Mouse (Mus musculus) hindbrain, embryonic 10.5 days (tissue): ENCODE results near the gene Slc3a1. TPM values are rescaled to one million over a fixed set of nuclear protein-coding genes. Genes with fewer than 3 reads are reported as not detected.

Source experiments
- DNase-seq: peaks from one replicate; pipeline ENCODE4 v3.0.0-alpha.2; 2017; ENCODE audit warnings: low spot score
- H3K27ac ChIP-seq: fragments of 300-500 bp; sonication (generic); 2 replicates; pipeline ENCODE4 v1.5.1; 2016; ENCODE audit warnings: mild to moderate bottlenecking, moderate library complexity
- H3K27me3 ChIP-seq: fragments of 300-500 bp; sonication (generic); 2 replicates; pipeline ENCODE4 v1.6.1; 2016; ENCODE audit warnings: mild to moderate bottlenecking; ENCODE audit not compliant: poor library complexity, insufficient read depth, severe bottlenecking
- H3K36me3 ChIP-seq: fragments of 300-500 bp; sonication (generic); 2 replicates; pipeline ENCODE4 v1.6.1; 2016; ENCODE audit warnings: mild to moderate bottlenecking, moderate library complexity
- H3K4me1 ChIP-seq: fragments of 300-500 bp; sonication (generic); replicated peaks from 2 replicates; pipeline ENCODE4 v1.6.1; 2016; ENCODE audit warnings: mild to moderate bottlenecking
- H3K4me3 ChIP-seq: fragments of 300-500 bp; sonication (generic); 2 replicates; pipeline ENCODE4 v1.5.1; 2016; ENCODE audit warnings: mild to moderate bottlenecking, moderate library complexity
- H3K9me3 ChIP-seq: fragments of 300-500 bp; sonication (generic); 2 replicates; pipeline ENCODE4 v1.6.1; 2016; ENCODE audit warnings: mild to moderate bottlenecking, moderate library complexity
- WGBS: fragments of 180-500 bp; shearing (Covaris S2); methylation state at CpG from one replicate; pipeline ENCODE4 v1.1.7; 2016; 5-methylcytosine and 5-hydroxymethylcytosine counted together
- polyA plus RNA-seq: library from polyadenylated mRNA; unstranded; fragments of >200 nt; fragmentation: Nextera tagmentation; extraction: Ambion mirVana; gene quantifications from 2 replicates; pipeline ENCODE4 v1.2.1, GENCODE M21; 2016

Slc3a1 gene
- polyA plus RNA-seq, 1 experiment from 2014 or later, result 0.44 TPM

DNA sequence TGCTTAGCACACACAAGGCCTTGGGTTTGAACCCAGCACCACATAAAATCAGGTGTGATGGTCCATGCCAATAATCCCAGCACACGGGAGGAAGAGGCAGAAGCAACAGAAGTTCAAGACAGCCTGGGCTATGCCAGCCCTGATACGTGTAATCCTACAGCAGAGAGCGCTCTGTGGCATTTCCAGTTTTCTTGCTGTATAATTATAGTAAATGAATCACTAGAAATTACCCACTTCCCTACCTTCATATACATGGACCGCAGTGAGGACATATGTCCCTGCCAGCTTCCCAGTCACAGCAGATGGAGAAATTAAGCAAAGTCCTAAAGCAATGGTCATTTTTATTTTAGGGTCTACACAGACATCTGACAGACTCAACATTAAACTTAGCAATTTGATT is 45.9 kb downstream of the Slc3a1 start:
- H3K36me3 ChIP-seq, result peaks cover 82% of the 10 kb centered on the region

DNA sequence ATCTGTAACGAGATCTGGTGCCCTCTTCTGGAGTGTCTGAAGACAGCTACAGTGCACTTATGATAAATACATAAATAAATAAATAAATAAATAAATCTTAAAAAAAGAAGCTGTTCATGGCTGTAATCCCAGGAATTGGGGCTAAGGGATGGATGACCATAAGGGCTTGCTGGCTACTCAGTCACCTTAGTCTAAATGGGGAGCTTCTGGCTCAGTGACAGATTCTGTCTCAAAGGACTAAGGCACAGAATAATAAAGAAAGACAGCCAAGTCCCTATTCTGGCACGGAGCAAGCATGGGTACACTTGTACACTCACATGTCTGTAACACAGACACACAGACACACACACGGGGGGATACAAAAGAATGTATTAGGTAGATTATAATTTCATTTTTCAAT is 51.1 kb downstream of the Slc3a1 start:
- WGBS, result 94% methylated on average over 3 of the region's 3 CpGs

More for the DNA sequence above, 45.9 kb downstream of the Slc3a1 start:
- Histone ChIP-seq H3K4me1 (peaks cover 8% of the 10 kb centered on the region; the same call in 1 of the 2 replicates), H3K27ac (no peak overlapping the region), H3K9me3 (no peaks in the 10 kb centered on the region), H3K4me3 (no peak overlapping the region), H3K27me3 (no peaks in the 10 kb centered on the region)
- DNase-seq, result no peak
- WGBS, result 93% methylated on average over 4 of the region's 4 CpGs

DNA sequence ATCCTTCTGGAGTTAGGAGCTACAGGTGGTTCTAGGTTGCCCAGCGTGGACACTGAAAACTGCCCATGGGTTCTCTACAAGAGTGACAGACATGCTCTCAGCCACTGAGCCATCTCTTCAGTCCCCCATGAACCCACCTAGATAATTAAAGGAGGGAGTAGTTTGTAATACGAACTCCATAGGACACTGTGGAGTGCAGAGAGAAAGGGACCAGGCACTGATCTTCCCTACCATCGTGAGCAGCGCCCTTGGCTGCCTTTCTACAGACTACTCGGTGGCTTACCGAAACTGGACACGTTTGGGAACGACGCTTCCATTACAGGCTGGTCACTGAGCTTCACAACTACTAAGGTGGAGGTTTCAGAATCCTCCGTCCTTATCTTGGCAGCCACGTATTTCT is 52.6 kb downstream of the Slc3a1 start:
- H3K4me3 ChIP-seq, result no peak overlapping the region
- peaks cover 51% of the 10 kb centered on the region for H3K36me3 ChIP-seq
- no peak overlapping the region for H3K27ac ChIP-seq
- no peaks in the 10 kb centered on the region for H3K4me1 ChIP-seq
- H3K9me3 ChIP-seq, result no peaks in the 10 kb centered on the region
- no peak for DNase-seq
- H3K27me3 ChIP-seq, result no peaks in the 10 kb centered on the region
- 95% methylated on average over 11 of the region's 11 CpGs for WGBS

More for the DNA sequence above, 51.1 kb downstream of the Slc3a1 start:
- Histone ChIP-seq H3K27ac (no peak overlapping the region), H3K4me3 (no peak overlapping the region), H3K4me1 (no peaks in the 10 kb centered on the region), H3K36me3 (peaks cover 62% of the 10 kb centered on the region), H3K9me3 (no peaks in the 10 kb centered on the region), H3K27me3 (no peaks in the 10 kb centered on the region)
- DNase-seq, result no peak

DNA sequence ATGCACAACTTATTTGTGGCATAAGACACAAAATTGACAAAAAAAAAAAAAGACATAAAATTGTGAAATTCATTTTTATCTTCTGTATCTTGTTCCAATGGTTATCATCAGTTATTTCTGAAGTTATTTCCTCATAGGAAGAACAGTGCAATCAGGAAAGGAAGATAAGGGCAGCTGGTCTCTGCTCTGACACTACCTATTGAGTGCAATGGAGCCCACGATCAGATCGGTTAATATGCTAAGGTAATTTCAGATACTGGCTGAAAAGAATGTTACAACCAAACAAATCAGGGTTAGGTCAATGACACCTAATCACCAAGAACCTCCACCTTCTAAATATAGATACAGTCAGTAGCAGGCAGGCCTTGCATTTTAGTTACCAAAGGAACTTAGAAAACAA is 57.2 kb downstream of the Slc3a1 start:
- Histone ChIP-seq H3K27ac (no peak overlapping the region), H3K9me3 (no peaks in the 10 kb centered on the region), H3K4me1 (peaks cover 9% of the 10 kb centered on the region), H3K4me3 (no peak overlapping the region), H3K27me3 (no peaks in the 10 kb centered on the region), H3K36me3 (peaks cover 10% of the 10 kb centered on the region)
- WGBS, result 94% methylated on average over 2 of the region's 2 CpGs
- no peak for DNase-seq

DNA sequence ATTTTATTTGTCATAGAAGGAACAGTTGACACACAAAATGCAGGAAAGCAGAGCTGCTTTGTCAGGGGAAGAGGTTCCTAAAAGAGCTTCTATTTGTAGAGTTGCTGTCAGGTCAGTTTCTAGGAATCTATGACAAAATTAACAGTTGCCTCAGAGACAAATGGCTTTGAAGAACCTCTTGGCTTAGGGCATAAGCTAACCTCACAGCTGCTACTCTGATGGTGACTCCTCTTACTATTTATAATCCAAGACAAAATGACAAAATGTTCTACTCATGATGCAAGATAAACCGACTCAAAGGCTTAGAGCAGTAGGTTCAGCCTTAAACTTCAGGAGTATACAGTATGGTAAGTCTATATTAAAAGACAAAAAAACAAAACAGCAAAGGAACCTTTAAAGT is 58.3 kb downstream of the Slc3a1 start:
- no peak overlapping the region for H3K27ac ChIP-seq
- H3K4me1 ChIP-seq, result peaks cover 15% of the 10 kb centered on the region

DNA sequence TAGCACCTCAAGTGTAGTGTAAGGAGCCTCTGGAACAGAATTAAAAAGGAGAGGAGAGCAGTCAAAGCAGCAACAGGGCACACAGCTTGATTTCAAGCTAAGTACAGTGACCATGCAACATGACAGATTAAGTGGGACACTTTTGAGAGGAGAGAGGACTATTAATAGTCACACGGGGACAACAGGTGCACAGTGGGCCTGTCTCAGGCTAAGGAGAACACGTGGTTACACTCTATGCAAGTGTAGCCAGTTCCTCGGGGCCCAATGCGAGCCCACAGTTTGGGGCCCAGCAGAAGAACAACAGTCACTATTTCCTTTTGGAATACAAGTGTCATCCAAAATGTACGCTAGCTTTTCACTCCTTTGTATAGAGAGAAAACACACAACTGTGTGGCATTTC is 59.4 kb downstream of the Slc3a1 start:
- no peak for DNase-seq
- no peak overlapping the region for H3K27ac ChIP-seq
- H3K36me3 ChIP-seq, result 0 out of 2 replicates have a peak, but pooled peaks cover 2% of the 10 kb centered on the region
- no peaks in the 10 kb centered on the region for H3K27me3 ChIP-seq
- no peak overlapping the region for H3K4me3 ChIP-seq
- H3K9me3 ChIP-seq, result no peaks in the 10 kb centered on the region
- 93% methylated on average over 5 of the region's 5 CpGs for WGBS
- H3K4me1 ChIP-seq, result peaks cover 17% of the 10 kb centered on the region

More for the DNA sequence above, 58.3 kb downstream of the Slc3a1 start:
- 90% methylated on average over 1 of the region's 1 CpGs for WGBS
- no peak for DNase-seq
- Histone ChIP-seq H3K27me3 (no peaks in the 10 kb centered on the region), H3K9me3 (no peaks in the 10 kb centered on the region), H3K36me3 (0 out of 2 replicates have a peak, but pooled peaks cover 2% of the 10 kb centered on the region), H3K4me3 (no peak overlapping the region)

DNA sequence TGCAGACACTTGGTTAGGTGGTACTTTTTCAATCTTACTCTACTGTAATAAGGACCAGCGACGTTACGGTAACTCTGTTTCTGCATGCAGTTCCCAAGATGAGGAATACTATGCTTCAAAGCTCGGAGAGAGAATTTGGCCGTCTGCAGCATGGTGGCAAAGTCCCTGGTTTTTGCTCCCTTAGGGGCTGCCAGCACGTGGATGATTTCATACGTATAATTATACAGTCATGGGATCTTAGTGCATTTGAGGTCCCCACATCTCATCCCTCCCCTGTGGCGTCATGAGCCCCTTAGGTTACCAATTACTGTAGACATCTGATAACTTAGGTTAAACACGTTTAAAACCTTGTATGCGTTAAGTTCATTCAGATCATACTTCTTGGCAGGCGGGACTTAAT is 60.2 kb downstream of the Slc3a1 start:
- Histone ChIP-seq H3K36me3 (no peaks in the 10 kb centered on the region), H3K27ac (no peak overlapping the region), H3K9me3 (no peaks in the 10 kb centered on the region), H3K4me1 (peaks cover 17% of the 10 kb centered on the region), H3K27me3 (no peaks in the 10 kb centered on the region), H3K4me3 (no peak overlapping the region)
- WGBS, result 91% methylated on average over 11 of the region's 11 CpGs
- no peak for DNase-seq

DNA sequence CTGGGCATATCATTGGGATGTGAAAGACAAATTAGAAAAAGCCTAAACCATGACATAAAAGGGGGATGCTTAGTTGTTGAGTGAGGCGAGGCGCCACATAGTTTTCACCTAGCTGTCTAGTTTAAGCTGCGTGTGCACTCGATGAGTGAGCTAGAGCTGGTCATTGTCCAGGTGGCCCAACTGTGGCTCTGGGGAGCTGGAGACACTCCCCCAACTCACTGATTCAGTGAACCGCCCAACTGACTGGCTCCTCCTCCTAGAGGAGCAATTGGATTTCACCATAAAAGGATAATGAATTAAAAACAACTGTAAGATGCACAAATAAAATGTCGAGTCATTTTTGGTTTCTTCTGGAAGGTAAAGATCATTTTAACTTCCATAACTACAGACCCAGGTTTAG is 60.8 kb downstream of the Slc3a1 start:
- DNase-seq, result no peak
- no peaks in the 10 kb centered on the region for H3K9me3 ChIP-seq
- peak overlapping the region; percentile 89 for H3K4me3 ChIP-seq
- H3K27ac ChIP-seq, result no peak overlapping the region
- H3K27me3 ChIP-seq, result no peaks in the 10 kb centered on the region
- WGBS, result 50% methylated on average over 6 of the region's 6 CpGs
- H3K36me3 ChIP-seq, result no peaks in the 10 kb centered on the region
- H3K4me1 ChIP-seq, result peaks cover 17% of the 10 kb centered on the region

DNA sequence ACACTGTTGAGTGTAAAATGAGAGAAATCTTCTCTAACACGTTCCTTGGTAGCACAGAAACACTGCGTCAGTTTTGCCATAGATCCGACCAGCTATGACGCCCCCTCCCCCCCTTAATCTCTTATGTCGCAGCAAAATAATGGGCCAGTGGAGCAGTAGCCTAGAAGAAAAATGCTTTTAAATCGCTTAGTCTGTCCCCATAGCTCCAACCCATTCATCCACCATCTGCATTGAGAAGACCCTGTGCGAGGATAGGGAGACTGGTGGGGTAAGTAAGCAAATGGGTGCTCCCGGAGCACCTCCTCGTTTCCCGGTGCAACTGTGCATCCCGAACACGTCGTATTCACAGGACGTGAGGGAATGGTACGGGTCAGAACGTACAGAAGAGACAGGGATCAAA is 61.4 kb downstream of the Slc3a1 start:
- DNase-seq, result no peak
- Histone ChIP-seq H3K4me1 (peaks cover 17% of the 10 kb centered on the region), H3K36me3 (no peaks in the 10 kb centered on the region), H3K27me3 (no peaks in the 10 kb centered on the region), H3K27ac (peak overlapping the region; percentile 92), H3K4me3 (peak overlapping the region; percentile 89), H3K9me3 (no peaks in the 10 kb centered on the region)
- 1% methylated on average over 16 of the region's 16 CpGs for whole genome bisulfite sequencing

DNA sequence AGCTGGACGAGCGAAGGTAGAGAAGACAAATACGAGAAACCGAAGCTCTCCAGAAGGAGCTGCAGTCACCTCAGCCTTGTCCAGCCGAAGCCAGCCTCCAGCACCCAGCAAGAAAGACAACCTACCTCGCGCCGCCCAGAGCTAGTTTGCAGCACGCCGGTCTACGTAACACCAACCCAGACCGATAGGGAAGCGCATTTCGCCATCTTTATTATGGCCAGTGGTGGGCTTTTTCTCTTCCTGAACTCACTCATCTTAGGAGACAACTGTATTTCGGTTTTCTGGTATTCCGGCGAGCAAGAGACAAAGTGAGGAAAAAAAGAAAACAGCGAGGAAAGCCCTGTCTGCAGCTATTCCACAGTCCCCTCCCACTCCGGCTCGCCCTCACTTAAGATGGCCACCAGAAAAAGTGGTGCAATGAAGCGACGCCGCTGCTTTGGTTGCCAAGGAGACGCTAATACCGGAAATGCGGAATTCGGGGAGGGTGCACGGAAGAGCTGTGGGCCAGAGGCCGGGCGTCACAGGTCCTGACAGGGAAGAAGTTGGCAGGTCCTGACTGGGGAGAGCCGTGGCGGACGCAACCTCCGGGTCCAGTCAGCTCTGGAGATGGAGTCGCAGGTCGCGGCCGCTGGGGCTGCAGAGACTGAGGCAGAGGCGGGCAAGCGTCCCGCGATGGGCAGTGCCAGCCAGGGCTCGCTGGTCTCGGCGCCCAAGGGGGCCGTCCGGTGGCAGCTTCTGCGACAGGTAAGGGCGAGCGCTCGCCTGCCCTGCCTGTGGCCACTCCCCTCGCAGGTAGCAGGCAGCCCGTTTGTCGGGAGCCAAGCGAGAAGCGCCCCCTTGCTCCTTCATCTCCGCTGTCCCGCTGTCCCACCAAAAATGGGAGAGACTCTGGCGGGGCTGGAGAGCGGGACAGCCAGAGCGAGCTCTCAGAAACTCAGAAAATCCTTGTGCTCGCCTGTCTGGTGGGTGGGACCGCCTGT is 62.2 kb downstream of the Slc3a1 start, which contains the start of the genes Prepl and Camkmt:
TSS of gene Prepl (minus strand) at position 122 of the 980 bp plus-strand sequence.
TSS of gene Camkmt (plus strand) at position 433 of the 980 bp plus-strand sequence.
- Histone ChIP-seq H3K4me3 (peak within 1 kb of the TSS; percentile 89), H3K27me3 (no peaks in the 10 kb centered on the region), H3K36me3 (no peaks in the 10 kb centered on the region), H3K27ac (peak within 1 kb of the TSS; percentile 92), H3K9me3 (no peaks in the 10 kb centered on the region), H3K4me1 (peaks cover 17% of the 10 kb centered on the region)
- DNase-seq, result peak; percentile 97
- under 1% methylated on average over 63 of the region's 63 CpGs for WGBS

DNA sequence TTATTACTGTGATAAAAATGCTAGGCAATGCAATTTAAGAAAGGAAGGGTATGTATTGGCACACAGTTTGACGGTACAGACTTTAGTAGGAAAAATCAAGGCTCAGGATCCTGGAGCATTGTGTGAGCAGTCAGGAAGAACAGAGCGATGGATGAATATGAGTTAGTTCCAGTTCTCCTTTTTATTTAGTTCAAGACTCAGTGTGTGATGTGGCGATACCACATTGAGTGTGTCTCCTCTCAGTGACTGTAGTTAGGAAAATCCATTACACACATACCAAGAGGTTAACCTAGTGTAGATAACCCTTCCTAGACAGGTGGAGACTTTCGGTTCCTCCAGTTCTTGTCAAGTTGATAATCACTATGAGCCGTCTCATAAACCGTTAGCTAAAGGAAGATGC is 63.6 kb downstream of the Slc3a1 start:
- no peak for DNase-seq
- no peak overlapping the region for H3K27ac ChIP-seq
- WGBS, result 94% methylated on average over 6 of the region's 6 CpGs
- H3K36me3 ChIP-seq, result 0 out of 2 replicates have a peak, but pooled peaks cover 4% of the 10 kb centered on the region
- H3K9me3 ChIP-seq, result no peaks in the 10 kb centered on the region
- peaks cover 17% of the 10 kb centered on the region for H3K4me1 ChIP-seq
- H3K27me3 ChIP-seq, result no peaks in the 10 kb centered on the region
- H3K4me3 ChIP-seq, result peak overlapping the region; percentile 89

DNA sequence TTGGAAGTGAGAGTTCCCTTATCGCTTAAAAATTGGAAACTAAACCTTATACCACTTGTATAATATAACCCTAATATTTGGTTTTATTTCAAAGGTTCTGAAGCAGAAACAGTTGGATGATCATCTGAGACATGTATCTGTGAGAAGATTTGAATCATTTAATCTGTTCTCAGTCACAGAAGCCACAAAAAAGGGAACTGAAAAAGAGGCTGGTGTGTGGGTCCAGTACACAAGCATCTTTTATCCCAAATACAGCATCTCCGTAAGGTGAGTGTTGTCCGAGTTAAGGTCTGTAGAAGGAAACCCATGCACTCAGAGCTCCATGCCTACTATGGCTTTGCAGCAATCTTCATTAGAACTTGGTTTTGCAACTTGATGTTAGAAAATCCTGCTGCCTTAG is 68.2 kb downstream of the Slc3a1 start:
- H3K9me3 ChIP-seq, result peaks cover 16% of the 10 kb centered on the region; the same call in 1 of the 2 replicates
- H3K27ac ChIP-seq, result no peak overlapping the region
- WGBS, result 95% methylated on average over 3 of the region's 3 CpGs
- no peak for DNase-seq
- H3K27me3 ChIP-seq, result peaks cover 7% of the 10 kb centered on the region; the same call in 1 of the 2 replicates
- peaks cover 40% of the 10 kb centered on the region for H3K36me3 ChIP-seq
- H3K4me1 ChIP-seq, result peaks cover 4% of the 10 kb centered on the region
- no peak overlapping the region for H3K4me3 ChIP-seq
